Mouse (Mus musculus) common myeloid progenitor, adult 5-6 weeks (primary cell): ENCODE measurements at regions not wholly inside any gene's neighbourhood (a gene's known extent, or its start where the extent isn't known, plus 50 kb on each side); places are given as distances from the start of the nearest gene placed in this dataset.

Source experiments
- ATAC-seq: replicated peaks from 2 replicates; pipeline ENCODE4 v1.8.0; 2016; ENCODE audit warnings: low read depth, mild to moderate bottlenecking, moderate TSS enrichment, inconsistent platforms; ENCODE audit not compliant: poor library complexity, severe bottlenecking

DNA sequence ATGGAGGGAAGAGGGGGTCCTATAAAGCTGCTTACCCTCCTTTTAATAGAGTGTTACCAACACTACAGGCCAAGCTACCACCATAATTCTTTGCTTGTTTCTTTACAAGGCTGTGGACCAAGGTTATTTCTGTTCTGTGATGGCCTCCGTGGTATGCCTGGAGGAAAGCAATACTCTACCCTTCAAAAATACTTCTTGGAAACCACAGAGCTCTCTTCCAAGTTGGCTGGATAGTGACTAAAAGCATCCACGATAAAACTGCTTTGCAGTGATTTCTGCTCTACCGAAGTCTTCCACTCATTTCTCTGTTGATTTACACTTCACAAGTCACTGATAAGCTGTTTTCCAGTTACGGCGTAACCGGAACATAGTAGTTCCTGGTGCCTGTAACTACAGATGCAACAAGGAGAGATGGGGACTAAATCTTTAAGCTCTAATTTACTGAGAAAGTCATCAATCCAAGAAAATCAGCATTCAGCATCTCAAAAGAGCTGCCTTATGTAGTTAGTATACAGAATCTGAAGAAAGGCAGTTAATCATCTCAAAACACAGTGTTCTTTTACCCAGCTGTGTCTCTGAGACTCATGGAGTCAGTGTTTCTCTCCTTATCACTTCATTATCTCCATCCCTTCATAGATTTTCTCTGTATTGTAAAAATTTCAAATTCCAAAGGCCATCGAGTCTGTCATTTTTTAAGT, 216.1 kb upstream of the Pfn2 start:
- no peak for ATAC-seq

DNA sequence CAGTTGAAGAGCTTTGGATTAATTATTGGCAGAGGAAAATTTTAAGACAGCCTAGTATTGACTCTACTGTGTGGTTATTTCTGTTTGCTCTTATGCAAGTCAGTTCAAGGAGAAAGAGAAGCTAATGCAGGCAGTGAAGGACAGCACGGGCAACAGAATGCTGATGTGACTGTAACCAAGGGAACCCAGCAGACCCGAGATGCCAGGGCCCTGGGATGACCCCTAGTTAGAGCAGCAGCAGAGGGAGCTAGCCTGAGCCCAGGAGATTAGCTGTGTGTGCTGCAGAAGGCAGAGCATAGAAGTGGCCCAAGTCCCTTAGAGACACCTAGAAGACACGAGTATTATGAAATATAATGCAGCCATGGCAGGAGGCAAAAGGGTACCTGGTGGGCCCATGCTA, 223.7 kb upstream of the Pfn2 start:
- ATAC-seq = no peak

DNA sequence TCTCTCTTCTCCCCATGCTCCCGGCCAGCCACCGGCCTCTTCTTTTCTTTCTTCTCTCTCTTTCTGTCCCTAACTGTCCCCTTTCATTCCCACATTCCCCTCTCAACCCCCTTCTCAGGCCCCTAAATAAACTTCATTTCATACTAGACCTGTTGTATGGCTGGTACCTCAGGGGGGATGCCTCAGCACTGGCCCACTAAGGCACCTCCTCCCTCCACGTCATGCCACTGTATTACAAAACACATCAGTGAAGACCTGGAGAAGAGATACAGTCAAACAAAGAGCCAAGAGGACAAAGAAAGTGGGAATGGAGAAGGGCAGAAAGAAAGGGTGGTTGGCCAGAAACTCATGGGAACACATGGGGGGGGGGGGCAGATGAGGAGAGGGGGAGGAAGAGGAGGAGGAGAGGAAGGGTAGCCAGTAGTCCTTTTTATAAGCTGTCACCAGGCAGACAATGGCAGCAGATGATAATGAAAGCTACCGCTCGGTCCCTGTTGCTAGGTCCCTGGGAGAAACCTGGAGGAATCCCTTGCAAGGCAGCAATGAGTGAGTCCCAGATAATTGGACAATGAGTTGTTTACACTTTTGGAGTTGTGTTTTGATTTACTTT, 224.5 kb upstream of the Pfn2 start:
- no peak for ATAC-seq

DNA sequence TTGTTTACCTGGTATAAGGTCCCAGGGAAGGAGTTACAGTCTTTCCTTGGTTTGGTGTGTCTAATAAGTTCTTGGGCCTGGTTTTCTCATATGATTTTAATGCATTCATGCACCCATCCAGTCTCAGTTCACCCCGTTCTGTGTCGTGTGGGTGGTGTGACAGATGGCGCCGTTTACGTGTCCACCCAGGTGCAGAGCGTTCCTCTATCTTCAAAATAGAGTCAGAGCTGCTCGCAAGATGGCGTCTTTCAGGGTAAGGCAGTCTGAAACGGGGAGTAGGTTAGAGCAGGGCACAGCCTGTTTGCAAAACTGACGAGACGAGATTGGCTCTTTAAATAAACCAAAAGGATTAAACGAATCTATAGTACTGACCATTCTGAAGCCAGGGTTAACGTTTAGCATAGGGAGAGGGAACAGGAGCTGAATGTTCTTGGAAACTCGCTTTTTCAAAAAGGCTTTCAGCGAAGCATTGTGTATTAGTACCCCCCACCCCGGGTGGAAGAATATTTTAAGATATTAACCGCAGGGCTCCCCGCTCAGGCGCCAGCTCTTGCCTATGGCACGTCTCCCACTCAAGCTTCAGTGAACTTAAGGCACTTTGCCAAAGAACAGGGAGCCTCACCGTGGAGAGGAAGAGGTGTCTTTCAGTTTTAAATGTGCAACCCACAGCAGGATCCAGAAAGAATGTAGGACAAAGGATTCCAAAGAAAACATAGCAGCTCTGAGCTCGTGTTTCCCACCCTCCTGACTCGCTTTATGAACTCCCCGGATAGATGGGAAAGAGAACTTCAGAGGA, 241.7 kb upstream of the Pfn2 start:
- ATAC-seq = no peak

DNA sequence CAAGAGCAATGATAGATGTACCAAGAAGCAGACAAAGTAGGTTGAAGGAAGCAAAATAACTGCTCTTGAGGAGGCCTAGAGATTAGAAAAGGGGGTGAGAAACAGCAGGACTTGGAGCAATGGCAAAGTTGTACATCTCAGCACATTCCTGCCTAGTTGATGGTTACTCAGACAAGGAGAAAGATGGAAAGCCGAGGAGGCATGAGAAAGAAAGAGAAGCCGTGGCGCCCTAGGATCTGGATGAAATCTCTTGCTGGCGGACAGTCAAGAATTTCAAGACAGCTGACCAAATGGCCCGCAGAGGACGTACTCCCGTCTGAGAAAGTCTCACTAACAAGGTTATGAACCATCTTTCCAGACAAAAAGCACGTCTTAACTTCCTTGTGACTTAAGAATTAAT, 242.5 kb upstream of the Pfn2 start:
- ATAC-seq = no peak

DNA sequence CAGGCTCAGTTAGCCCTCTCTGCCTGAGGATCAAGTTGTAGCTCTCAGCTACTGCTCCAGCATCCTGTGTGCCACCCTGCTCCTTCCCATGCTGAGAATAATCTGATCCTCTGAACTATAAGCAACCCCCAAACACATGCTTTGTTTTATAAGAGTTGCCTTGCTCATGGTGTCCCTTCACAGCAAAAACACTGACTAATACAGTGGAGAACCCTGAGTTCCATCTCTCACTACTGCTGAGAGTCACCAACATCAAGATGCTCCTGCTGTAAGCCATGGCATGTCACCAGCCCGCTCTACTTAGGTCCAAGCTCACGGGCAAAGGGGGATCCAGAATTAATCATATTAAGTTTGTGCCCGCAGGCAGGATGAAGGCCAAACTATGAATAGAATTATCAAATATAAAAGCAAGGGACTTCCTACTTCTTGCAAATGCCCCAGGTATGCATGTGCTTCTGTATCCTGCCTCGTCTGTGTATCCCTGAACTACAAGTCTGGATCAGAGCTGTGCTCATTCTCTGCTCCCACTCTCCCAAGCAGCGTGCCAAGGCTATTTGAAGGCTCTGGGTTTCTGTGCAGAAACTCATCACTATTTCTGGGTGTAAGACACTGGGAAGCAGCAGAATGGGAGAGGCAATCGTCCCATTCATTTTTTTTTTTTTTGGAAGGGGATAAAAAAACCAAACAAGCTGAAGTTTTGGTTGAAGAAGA, 243.7 kb upstream of the Pfn2 start:
- no peak for ATAC-seq

DNA sequence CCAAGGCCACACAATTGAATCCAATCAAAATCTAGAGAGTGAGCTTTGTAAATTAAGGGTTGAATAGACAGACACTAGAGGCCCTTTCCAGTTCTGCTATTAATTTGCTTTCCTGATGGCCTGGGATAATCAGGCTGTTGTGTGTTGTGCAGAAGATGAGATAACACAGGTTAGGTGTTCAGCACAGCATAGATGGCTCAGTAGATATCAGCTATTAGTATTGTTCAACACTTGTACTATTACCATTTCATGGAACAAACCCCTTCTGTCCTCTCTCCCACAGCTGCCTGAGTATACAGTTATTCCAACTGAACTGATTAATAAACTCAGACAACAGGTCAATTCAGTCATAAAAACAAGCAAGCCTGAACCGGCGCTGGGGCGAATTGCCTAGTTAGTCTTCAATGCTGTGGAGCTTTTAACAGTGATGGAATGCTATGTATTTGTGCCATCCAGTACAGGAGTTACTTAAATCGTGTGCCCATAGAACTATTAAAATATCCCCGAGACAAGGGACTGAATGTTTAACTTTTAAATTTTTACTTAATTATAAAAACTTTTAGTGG, 263.1 kb upstream of the Pfn2 start:
- ATAC-seq = no peak

DNA sequence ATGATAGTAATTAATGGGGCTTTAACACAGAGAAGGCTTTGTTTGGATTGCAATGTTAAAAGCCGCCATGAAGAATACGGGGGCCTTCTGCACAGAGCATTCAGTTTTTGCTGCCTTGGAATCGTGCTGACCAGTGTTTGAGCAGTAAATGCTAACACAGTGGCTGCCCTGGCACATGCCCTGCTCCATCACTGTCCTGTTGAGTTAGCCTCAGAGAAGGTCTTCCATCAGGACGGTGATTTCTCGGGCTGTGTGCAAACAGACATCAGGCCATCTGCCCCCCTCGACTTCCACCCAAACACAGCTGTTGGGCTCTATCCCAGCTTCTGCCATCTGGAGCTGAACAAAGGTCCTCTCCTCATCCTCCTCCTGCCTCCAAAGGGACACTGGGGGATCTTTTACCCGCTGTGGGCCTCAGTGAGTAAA, 264.6 kb upstream of the Pfn2 start:
- no peak for ATAC-seq

DNA sequence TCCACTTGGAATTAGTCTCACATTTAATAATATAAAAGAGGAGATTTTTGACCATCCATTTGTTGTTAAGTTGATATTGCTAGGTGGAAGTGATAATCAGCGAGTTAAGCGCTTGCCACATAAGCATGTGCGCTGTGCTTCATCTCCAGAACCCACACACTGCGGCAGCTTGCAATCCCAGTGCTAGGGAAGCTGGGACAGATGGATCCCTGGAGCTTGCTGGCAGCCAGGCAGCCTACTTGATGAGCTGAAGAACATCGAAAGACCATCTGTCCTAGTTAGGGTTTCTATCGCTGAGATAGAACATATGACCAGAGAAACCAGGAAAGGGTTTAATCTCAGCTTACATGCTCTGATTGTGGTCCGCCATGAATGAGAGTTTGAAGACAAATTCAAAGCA, 266.1 kb upstream of the Pfn2 start:
- no peak for ATAC-seq

DNA sequence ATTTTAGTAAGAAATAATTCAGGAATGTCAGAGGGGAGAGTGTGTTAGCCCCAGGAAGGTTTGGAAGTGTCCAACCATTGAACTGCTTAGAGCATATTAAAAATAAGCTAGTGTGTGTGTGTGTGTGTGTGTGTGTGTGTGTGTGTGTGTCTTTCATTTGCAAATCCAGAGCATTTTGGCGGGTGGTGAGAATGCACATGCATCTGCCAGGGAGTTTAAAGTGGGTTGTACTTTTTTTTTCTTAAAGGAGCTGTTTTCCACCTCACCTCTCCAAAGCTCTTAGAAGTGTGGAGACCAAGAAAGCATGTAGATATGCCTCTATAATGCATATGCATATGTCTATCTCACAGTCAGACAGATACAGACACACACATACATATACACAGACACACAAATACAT, 267.6 kb upstream of the Pfn2 start:
- no peak for ATAC-seq

DNA sequence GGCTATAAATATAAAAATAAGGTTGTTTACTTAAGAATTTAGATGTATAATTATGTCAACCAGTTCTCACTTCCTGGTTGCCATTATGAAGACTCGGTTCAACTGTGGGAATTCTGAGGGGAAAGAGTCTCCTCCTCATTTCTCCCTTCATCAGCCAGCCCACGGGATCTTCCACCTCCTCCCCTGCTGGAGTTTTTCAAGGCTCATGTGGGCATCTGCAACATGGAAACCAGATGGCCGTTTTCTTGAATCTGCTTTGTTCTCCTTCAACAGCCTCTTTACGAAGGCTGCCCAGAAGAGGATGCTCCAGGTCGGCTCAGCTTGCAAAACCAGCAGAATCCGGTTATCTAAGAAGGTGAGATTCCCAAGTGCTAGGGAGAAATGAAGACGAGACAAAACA, 269.0 kb upstream of the Pfn2 start:
- no peak for ATAC-seq

DNA sequence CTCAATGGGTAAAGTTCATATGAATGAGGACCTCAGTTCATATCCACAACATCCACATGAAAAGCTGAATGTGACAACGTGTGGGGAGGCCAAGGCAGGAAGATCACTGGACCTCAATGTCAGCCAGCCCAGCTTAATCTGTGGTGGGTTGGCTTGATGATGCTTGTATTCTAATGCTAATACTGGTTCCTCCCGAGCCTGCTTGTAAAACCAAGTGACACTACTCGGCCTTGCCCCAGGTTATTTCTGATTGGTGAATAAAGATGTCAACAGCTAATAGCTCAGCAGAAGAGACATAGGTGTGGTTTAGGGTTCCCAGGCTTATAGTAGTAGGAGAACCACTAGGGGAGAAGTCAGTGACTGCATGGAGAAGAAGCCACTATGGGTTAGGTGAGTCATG, 272.2 kb upstream of the Pfn2 start:
- no peak for ATAC-seq

DNA sequence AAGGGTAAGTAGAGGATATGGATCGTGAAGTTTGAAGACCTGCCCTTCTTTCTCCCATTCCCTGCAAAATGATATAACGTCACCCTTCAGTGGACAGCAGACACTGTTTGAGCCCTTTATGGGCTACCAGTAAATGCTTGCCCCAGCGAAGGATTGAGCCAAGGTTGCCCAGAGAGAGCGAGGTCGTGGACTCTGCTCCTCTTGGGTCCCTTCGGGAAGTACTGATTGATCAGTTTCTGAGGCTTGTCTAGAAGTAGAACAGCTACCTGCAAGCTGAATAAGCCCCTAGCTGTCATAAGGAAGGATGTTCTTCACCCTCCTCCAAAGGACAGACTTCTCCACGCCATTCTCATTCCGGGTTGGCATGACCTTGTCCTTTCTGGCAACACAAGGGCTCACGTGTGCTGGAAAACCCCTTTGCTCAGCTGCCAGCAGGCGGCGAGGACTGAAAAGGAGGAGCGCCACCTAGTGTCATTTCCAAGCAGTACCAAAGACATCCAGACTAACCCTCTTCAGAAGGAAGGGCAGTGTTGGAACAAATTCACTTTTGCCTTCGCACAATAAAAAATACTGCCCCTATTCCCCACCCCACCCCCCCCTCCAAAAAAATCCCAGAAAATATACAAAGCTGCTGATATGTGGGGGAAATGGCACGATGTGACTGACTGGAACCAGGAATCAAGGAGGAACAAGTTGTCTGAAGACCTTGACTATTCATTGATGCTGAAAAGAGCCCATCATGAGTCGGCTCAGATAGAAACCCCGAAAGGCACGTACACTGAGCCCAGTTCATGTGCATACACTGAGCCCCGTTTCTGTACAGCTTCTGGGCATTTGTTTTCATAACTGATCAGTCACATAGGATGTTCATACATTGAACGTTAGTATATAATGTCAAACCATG, 274.8 kb upstream of the Pfn2 start:
- ATAC-seq = peak; percentile 100

DNA sequence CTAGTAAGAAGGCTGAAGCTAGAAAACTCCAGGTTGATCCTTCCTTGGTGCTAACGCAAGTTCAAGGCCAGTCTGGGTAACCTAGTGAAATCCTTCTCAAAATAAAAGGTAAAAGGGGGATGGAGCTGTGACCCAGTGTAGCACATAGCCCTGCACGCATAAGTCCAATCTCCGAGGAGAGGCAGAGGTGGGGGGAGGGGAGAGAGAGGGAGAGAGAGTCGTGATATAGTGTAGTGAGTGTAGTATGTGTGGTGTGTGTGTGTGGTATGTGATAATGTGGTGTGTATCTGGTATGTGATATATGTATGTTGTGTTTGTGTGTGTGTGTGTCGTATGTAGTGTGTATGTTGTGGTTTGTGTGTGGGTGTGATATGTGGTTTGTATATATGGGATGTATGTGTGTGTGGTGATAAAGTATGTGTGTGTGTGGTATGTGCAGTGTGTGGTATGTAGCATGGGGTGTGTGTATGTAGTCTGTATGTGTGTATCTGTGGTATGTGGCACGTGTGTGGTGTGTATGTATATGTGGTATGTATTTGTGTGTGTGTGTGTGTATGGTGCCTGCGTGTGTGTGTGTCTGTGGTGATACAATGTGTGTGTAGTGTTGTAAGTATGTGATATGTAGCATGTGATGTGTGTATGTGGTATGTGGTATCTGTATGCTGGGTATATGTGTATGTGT, 275.7 kb upstream of the Pfn2 start:
- ATAC-seq = no peak

DNA sequence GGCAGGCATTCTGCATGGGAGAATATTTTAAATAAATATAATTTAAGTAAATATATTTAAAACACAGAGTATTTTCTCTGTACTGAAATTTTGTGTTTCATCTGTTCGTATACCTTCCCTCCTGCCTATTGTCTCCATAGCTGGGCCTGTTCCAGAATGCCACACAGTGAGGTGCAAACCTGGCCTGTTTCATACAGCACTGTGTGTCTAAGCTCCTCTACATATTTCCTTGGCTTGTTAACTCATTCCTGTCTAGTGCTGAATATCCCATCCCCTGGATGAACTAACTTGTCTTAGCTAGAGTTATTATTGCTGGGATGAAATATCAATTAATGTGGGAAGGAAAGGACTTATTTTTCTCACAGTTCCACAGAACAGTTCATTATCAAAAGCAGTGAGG, 277.0 kb upstream of the Pfn2 start:
- no peak for ATAC-seq

DNA sequence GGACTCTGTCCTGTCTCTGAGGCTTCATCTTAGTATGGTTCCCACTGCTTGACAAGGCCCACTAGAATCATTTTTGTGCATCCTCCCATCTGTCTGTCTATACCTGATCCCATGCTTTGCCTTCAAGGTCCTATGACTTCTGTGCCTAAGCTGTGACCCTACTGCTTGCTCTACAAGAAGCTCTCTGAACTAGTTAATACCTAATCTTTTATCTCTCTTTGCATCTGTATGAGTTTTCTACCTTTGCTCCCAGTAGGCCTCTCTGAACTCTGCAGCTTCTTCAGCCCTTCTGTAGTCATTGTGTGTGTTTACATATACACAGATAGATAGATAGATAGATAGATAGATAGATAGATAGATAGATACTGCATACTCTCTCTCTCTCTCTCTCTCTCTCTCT, 279.1 kb upstream of the Pfn2 start:
- ATAC-seq = no peak

DNA sequence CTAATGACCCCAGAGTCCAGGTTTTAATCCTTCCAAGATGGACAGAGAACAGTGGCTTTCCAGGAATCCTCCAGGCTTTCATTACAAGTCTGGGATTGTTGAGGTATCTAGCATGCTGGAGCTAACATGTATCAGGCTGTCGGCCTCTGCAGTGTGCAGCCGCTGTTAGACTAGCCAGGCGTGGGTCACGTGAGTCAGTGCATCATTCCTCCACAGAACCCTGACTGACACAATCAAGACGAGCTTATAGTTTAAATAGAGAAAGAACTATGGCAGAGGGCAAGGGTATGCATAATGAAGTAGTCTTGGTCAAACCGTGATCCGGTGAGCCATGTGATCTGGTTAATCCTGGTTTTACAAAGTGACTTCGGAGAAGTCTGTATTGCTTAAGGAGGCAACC, 280.2 kb upstream of the Pfn2 start:
- no peak for ATAC-seq

DNA sequence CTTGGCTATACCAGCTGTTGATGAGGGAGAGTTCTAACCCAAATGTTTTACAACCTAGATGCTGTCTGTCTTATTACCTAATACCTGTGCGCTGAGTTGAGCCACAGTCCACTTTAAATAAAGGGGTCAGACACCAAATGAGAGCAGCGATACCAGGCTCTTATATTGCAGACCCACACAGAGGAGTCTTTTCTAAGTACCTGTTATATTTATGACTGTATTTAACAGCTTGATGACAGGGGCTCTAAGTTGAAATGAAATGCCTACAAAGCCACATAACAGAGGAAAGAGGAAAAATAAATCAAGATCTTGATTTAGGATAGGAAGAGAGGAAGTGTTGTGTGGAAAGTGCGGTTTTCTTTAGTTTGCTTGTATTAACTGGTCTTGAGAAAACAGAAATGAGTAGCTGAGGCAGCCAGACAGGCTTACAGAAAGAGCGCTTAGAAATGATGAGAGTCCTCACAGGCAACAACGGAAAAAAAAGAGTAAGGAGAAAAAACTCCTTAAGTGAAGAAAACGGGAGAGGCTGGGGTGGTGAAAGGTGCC, 281.6 kb upstream of the Pfn2 start:
- ATAC-seq = 0 out of 2 replicates have a peak, but pooled peaks have one; percentile 11
